Mouse (Mus musculus): ENCODE data around the gene Tradd. TPM values are rescaled to one million over a fixed set of nuclear protein-coding genes. Genes with fewer than 3 reads are reported as not detected.

The Tradd gene
- total RNA-seq, 2 experiments from 2014 or later: 11.1 to 13.3 TPM

Other genes with a start within 250 kb of the Tradd start
- gene Ces3a, start 216.0 kb downstream of the Tradd start, total RNA-seq (2015): not detected in 2 replicates
- gene Ces3a, start 216.0 kb downstream of the Tradd start, total RNA-seq (2017): not detected in 2 replicates
- not detected in 2 replicates for gene Ces3b, start 180.9 kb downstream of the Tradd start, total RNA-seq (2015)
- not detected in 2 replicates for gene Ces3b, start 180.9 kb downstream of the Tradd start, total RNA-seq (2017)
- gene Ces4a, start 132.8 kb downstream of the Tradd start, total RNA-seq (2015): not detected in 2 replicates
- gene Ces4a, start 132.8 kb downstream of the Tradd start, total RNA-seq (2017): not detected in 2 replicates
- gene Cbfb, start 93.9 kb downstream of the Tradd start, total RNA-seq (2015): 178 and 200 TPM in 2 replicates
- gene Cbfb, start 93.9 kb downstream of the Tradd start, total RNA-seq (2017): 204 and 207 TPM in 2 replicates
- gene D230025D16Rik, start 39.5 kb downstream of the Tradd start, total RNA-seq (2015): 26.7 and 27.4 TPM in 2 replicates
- gene D230025D16Rik, start 39.5 kb downstream of the Tradd start, total RNA-seq (2017): 22.5 and 27.8 TPM in 2 replicates
- 0.31 TPM in 1 of 2 replicates, not detected in the other for gene B3gnt9, start 9.5 kb downstream of the Tradd start, total RNA-seq (2015)
- gene B3gnt9, start 9.5 kb downstream of the Tradd start, total RNA-seq (2017): 0.15 TPM in 1 of 2 replicates, not detected in the other
- gene Fbxl8, start within 50 bp of the Tradd start, total RNA-seq (2015): 4.1 and 6.3 TPM in 2 replicates
- 3.3 and 3.6 TPM in 2 replicates for gene Fbxl8, start within 50 bp of the Tradd start, total RNA-seq (2017)
- 0.22 TPM in 1 of 2 replicates, not detected in the other for gene Hsf4, start 5.2 kb upstream of the Tradd start, total RNA-seq (2015)
- gene Hsf4, start 5.2 kb upstream of the Tradd start, total RNA-seq (2017): not detected in 2 replicates
- not detected in 2 replicates for gene Nol3, start 11.5 kb upstream of the Tradd start, total RNA-seq (2015)
- 0.07 TPM in 1 of 2 replicates, not detected in the other for gene Nol3, start 11.5 kb upstream of the Tradd start, total RNA-seq (2017)
- 0.14 and 1.1 TPM in 2 replicates for gene 4931428F04Rik, start 25.3 kb upstream of the Tradd start, total RNA-seq (2015)
- 0.18 and 0.94 TPM in 2 replicates for gene 4931428F04Rik, start 25.3 kb upstream of the Tradd start, total RNA-seq (2017)
- gene Exoc3l, start 31.5 kb upstream of the Tradd start, total RNA-seq (2015): 0.09 and 0.25 TPM in 2 replicates
- 0.26 TPM in 1 of 2 replicates, not detected in the other for gene Exoc3l, start 31.5 kb upstream of the Tradd start, total RNA-seq (2017)
- gene E2f4, start 33.1 kb upstream of the Tradd start, total RNA-seq (2015): 75.8 and 76.8 TPM in 2 replicates
- 26.9 and 33.7 TPM in 2 replicates for gene E2f4, start 33.1 kb upstream of the Tradd start, total RNA-seq (2017)
- 0.46 and 0.58 TPM in 2 replicates for gene Elmo3, start 41.0 kb upstream of the Tradd start, total RNA-seq (2015)
- gene Elmo3, start 41.0 kb upstream of the Tradd start, total RNA-seq (2017): 0.20 and 0.51 TPM in 2 replicates
- 0.89 and 1.8 TPM in 2 replicates for gene Lrrc29, start 61.7 kb upstream of the Tradd start, total RNA-seq (2015)
- 1.7 and 3.1 TPM in 2 replicates for gene Lrrc29, start 61.7 kb upstream of the Tradd start, total RNA-seq (2017)
- 65.7 and 72.3 TPM in 2 replicates for gene Tmem208, start 61.7 kb upstream of the Tradd start, total RNA-seq (2015)
- 33.0 and 40.9 TPM in 2 replicates for gene Tmem208, start 61.7 kb upstream of the Tradd start, total RNA-seq (2017)
- 10.9 and 12.6 TPM in 2 replicates for gene Fhod1, start 83.3 kb upstream of the Tradd start, total RNA-seq (2015)
- gene Fhod1, start 83.3 kb upstream of the Tradd start, total RNA-seq (2017): 5.1 and 7.2 TPM in 2 replicates
- 0.56 and 0.87 TPM in 2 replicates for gene Slc9a5, start 84.2 kb upstream of the Tradd start, total RNA-seq (2015)
- 0.73 and 0.77 TPM in 2 replicates for gene Slc9a5, start 84.2 kb upstream of the Tradd start, total RNA-seq (2017)
- 0.22 TPM in 1 of 2 replicates, not detected in the other for gene Plekhg4, start 108.7 kb upstream of the Tradd start, total RNA-seq (2015)
- gene Plekhg4, start 108.7 kb upstream of the Tradd start, total RNA-seq (2017): 0.11 and 0.16 TPM in 2 replicates
- not detected in 2 replicates for gene Kctd19, start 148.9 kb upstream of the Tradd start, total RNA-seq (2015)
- gene Kctd19, start 148.9 kb upstream of the Tradd start, total RNA-seq (2017): not detected in 2 replicates
- gene Lrrc36, start 149.0 kb upstream of the Tradd start, total RNA-seq (2015): 0.07 TPM in 1 of 2 replicates, not detected in the other
- gene Lrrc36, start 149.0 kb upstream of the Tradd start, total RNA-seq (2017): not detected in 2 replicates
- gene Tppp3, start 206.9 kb upstream of the Tradd start, total RNA-seq (2015): 2.5 and 2.9 TPM in 2 replicates
- gene Tppp3, start 206.9 kb upstream of the Tradd start, total RNA-seq (2017): 6.5 and 13.4 TPM in 2 replicates
- gene Zdhhc1, start 232.3 kb upstream of the Tradd start, total RNA-seq (2015): 0.52 and 1.2 TPM in 2 replicates
- gene Zdhhc1, start 232.3 kb upstream of the Tradd start, total RNA-seq (2017): 0.20 and 0.92 TPM in 2 replicates